Mouse (Mus musculus): Measurements from ENCODE around the gene Gm3543. TPM values are rescaled to one million over a fixed set of nuclear protein-coding genes. Genes with fewer than 3 reads are reported as not detected.
"Not testable (repeated sequence)": the region's sequence is repeated elsewhere in the genome, so short reads cannot be mapped to it uniquely, and the experiment has no call there.

Gene Gm3543
- not detected for total RNA-seq (2021)

DNA sequence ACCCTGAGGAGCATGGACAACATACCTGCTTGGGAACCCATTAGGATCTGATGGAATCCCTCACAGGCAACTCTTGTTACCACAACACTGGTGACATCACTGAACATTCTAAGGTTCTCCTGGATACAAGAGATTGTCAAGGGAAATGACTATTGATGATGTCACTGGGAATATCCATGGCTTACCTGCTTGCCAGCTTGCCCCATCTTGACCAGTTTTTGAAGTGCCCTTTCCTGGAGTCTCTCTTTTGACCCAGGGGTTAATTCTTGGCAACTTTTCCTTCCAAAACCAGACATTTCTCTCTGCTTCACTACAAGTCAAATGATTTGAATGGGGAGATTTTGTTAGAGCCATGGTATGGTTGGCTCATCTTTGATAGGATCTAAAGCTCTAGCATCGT, at the start of gene Gm3543:
TSS of gene Gm3543 (minus strand) at position 101 of the 400 bp plus-strand sequence.
- DNase-seq; intact Hi-C loops (cut with DNase I): not testable (repeated sequence)

DNA sequence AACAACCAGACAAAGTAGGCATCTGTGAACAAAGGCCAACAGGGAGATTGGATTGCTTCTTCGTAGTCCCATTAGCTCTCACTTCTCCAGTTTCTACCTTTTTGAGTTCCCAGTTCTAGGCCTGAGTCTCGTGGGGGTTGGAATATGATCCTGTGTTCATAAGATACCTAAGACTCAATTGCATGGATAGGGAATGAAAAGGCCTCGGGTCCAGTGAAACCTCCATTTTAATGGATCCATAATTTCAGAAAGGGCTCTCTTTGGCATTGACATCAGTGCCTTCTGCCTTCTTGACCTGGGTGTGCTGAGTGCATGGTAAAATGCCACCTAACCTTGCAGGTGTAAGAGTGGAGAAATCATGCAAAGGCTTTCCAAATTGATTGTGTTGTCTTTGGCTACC, 14.5 kb downstream of the Gm3543 start:
- DNase-seq; intact Hi-C loops (cut with DNase I): not testable (repeated sequence)

DNA sequence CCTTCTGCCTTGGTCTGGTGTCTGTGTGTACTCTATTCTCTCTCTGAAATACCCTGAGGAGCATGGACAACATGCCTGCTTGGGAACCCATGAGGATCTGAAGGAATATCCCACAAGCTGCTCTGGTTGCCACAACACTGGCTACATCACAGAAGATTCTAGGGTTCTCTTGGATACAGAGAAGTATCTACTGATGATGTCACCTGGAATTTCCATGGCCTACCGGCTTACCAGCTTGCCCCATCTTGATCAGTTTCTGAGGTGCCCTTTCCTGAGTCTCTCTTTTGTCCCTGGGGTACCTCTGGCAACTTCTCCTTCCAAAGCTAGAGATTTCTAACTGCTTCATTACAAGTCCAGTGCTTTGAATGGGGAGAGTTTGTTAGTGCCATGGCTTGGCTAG, 15.3 kb downstream of the Gm3543 start, which contains the start of gene Gm6401:
TSS of gene Gm6401 (minus strand) at position 101 of the 400 bp plus-strand sequence.
- DNase-seq; intact Hi-C loops (cut with DNase I): not testable (repeated sequence)

DNA sequence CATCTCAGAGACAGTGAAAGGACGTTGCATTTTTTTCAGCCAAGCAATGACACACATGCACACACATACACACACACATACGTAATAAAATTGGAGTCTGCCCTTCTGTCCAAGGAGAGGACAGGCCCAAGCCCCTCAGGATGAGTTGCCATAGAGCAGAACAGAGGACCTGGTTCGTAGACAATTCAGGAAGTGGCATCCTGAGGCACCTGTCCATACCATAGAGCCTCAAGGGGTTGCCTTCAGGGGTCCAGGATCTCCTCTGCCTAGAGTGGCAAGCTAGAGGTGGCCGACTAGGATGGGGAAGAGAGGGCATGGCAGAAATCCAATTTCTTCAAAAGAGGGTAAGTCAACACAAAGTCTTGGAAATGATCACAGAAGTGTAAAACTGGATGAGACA, 19.0 kb downstream of the Gm3543 start:
- intact Hi-C loops (cut with DNase I); DNase-seq: not testable (repeated sequence)

DNA sequence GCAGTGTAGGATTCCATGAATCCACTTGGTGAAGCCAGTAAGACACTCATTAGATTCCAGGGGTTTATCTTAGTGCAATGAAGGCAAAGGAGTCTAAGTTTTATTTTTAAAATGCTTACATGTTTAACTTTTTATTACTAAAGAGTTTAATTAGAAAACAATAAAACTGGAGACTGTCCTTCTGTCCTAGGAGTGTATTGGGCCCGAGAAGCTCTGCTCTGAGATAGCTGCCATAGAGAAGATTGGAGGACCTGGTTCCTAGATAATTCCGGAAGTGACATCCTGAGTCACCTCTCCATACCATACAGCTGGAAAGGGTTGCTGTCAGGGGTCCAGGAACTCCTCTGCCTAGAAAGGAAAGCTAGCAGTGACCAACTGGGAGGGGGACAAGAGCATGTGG, 39.4 kb downstream of the Gm3543 start, which contains the start of gene 1700024B05Rik:
TSS of gene 1700024B05Rik (plus strand) at position 301 of the 400 bp plus-strand sequence.
- intact Hi-C loops (cut with DNase I); DNase-seq: not testable (repeated sequence)

Other genes starting within 250 kb of the Gm3543 start
- gene Gm7929, start 232.7 kb downstream of the Gm3543 start, total RNA-seq (2021): not detected
- gene Gm47189, start 210.9 kb downstream of the Gm3543 start, total RNA-seq (2021): not detected
- gene Gm7980, start 76.0 kb downstream of the Gm3543 start, total RNA-seq (2021): not detected
- gene 1700049E17Rik1, start 58.4 kb downstream of the Gm3543 start, total RNA-seq (2021): not detected
- gene 1700024B05Rik, start 39.3 kb downstream of the Gm3543 start, total RNA-seq (2021): not detected
- not detected for gene Gm6401, start 15.4 kb downstream of the Gm3543 start, total RNA-seq (2021)
- not detected for gene Gm7951, start 134.0 kb upstream of the Gm3543 start, total RNA-seq (2021)
- not detected for gene Gm17027, start 179.3 kb upstream of the Gm3543 start, total RNA-seq (2021)
- gene Gm3573, start 207.5 kb upstream of the Gm3543 start, total RNA-seq (2021): not detected